Mouse (Mus musculus): Measurements from ENCODE around the gene Shisa6. TPM values are rescaled to one million over a fixed set of nuclear protein-coding genes. Genes with fewer than 3 reads are reported as not detected.

Shisa6 gene
- total RNA-seq (2021), result under 1 TPM; 0.07 to 0.46 TPM
- long read RNA-seq, experiment 1, result 0 reads
- long read RNA-seq, experiment 2, result 0 reads

DNA sequence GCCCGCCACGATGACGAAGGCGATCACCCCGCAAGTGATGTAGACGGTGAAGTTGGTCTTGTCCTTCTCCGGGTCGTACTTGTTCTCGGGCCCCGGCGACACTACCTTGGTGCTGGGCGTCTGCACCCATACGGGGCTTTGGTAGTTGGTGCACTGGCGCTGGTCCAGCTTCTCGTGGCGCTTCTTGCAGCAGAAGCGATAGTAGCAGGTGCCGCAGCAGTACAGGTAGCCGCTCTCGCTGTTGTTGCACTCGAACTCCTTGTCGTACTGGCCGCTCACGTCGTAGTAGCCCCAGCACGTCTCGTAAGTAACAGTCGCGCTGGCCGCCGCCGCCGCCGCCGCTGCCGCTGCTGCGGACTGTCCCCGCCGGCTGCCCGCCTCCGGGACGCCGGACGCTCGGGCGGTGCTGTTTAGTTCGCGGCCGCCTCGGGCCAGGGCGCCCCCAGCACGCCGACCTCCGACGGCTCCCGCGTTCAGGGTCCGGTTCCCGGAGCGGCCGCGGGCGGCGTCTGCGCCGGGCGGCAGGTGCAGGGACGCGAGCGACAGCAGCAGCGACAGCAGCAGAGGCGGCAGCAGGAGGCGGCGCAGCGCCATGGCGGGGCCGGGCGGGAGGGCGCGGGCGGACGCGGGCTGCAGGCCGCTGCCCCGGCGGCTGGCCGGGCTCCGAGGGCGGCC, at the start of gene Shisa6:
Gene Shisa6, minus strand, starts transcription at position 594 of the 675 bp plus-strand sequence.
- peak; percentile 15 to 31 for DNase-seq

DNA sequence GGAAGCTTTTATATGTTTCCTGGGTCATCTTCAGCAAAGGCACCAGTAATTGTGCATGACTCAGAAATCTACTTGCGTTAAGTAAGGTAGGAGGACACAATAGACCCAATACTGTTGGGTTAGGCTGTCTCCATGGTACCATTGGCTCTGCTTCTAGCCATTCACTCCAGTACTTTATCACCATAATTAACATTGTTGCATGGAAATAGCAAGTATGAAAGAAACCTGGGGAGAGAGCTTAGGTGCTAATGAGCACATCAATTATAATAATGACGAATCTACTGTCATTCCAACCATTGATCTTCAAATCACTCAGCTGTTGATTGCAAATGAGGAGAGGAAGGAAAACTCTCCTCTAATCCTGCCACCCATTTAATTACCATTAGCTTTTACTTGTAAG, 48.1 kb upstream of the Shisa6 start:
- no peak for DNase-seq

DNA sequence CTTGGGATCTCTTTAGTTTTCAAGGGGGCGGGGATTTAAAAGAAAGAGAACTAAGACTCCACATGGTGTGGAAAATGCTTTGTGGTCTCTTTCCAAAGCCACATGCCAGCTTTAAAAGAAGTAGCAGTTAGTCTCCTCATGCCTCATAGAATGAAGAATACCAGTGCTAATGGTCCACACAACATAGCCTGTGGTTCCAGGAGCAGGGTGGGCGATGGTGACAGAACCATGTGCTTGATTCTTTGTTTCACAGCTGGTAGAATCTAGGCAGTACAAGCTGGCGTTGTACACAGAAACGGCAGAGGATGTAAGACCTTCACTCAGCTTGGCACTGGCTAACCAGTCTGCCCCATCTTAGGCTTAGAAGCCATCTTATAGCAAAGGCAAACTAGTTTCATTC, 43.3 kb upstream of the Shisa6 start:
- no peak for DNase-seq

DNA sequence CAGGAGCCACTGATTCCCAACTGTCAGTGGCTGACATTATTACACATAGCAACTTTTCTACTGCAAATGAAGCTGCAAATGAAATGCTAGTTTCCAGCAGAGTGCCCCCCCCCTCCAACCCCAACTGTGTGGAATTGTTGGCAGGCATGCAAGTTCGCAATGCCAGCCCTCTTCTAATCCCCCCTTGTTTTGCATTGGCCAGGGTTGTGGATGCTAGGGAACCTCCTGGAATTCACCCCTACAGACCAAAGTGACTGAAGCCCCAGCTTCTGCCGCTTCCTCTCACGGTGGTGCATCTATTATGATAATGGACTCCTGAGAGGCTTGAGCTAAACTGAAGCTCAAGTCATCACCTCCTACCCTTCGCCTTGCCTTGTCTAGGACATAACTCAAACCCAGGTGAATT, 42.6 kb upstream of the Shisa6 start:
- no peak for DNase-seq

DNA sequence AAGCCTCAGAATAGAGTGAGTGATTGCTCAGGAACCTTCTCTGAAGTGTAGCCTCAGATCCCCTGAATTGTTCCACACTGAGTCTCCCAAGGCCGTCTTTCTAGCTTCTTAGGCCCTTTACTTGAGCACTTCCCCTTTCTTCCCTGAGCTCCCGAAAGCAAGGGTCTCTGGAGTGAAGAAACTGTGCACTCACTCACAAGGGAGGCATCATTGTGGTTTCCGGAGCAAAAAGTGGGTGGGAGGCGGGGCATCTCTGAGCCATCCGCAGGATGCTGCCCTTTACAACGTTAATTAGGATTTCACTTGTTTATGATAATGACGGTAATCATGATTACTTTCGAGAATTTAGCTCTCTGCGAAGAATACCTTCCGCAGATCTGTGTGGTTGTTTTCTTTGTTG, 41.6 kb upstream of the Shisa6 start:
- no peak for DNase-seq

DNA sequence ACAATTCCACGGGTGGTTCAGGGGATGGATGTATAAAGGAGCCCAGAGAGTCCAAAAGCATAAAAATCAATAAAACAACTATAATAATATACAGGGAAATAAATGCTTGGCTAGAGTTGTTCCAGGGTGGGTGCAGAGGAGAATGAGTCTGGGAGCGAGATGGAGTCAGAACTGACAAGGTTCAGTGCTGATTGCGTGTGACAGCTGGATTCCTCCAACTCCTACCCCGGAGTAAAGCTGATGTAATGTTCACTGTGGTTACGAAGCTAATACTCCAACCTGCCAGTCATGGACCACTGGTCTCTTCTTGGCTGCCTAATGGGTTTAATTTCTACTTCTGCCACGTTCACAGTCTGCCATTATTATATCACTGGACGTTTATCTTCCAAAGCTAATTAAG, 36.5 kb upstream of the Shisa6 start:
- DNase-seq, result no peak

DNA sequence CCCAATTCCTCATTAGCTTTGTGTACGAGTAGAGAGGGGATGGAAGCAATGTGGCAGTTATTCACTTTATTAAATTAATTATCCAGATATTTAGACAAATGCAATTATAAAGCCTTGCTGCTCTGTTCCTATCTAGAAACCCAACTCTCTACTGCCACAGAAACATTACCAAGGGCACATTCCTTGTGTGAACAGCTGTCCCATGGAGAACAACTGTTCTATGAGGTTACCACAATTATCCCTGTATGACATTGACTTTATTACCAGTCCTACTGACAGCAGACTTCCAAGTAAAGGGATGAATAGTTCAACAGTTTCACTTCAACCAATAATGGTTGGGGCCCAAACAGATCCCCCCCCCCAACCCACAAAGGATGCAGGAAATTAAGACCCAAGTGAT, 12.1 kb upstream of the Shisa6 start:
- DNase-seq, result no peak

DNA sequence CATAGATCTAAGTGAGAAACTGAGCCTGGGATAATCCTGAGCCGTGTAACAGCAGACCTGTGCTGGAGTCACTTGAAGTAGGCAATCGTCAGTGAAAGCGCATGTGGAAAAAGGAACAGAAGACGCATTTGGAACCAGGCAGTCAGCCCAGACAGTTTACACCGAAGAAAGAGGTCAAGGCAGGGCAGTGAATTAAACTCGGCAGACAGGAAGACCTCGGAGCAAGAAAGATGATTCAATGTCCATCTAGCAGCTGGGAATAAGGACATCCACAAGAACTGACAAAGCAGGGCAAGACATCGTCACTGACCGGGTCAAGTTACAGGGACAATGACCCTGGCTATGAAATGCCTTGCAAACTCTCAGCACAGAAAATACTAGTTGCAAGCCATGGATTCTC, 10.1 kb upstream of the Shisa6 start:
- DNase-seq, result peak; percentile 6 to 19

DNA sequence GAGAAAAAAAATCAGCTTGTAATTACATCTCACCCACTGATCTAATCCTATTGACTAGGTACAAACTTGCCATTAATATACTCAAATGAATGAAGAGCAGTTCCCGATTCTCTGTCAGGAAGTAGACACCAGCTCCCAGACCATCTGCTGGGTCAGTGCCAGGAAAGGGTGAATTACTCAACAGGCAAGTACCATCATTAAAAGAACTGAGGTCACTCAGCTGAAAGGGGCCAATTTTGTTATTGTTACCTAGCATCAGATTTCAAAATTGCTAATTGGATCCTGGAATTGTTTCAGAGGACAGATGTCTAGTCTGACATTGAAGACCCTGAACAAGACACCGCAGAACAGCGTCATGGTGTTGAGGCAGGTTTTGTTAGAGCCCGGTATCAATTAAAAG, 9.4 kb upstream of the Shisa6 start:
- peak; percentile 39 to 48 for DNase-seq

DNA sequence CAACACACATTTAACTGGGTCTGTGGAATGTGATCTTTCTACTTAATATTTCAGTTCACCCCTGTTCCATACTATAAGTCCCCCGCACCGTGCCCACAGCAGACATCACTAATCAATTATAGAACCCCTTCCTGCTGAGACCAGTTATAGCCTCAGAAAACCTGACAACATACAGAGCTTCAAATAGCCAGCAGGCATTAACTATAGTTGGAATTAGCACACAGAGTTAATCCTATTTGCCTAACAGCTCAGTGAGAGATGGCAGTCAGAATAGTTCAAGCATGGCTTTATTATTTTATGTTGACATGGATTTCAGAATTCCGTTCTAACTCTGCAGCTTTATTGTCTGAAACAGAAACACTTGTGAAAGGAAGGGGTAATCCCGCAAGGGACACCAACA, 8.5 kb upstream of the Shisa6 start:
- DNase-seq, result no peak

DNA sequence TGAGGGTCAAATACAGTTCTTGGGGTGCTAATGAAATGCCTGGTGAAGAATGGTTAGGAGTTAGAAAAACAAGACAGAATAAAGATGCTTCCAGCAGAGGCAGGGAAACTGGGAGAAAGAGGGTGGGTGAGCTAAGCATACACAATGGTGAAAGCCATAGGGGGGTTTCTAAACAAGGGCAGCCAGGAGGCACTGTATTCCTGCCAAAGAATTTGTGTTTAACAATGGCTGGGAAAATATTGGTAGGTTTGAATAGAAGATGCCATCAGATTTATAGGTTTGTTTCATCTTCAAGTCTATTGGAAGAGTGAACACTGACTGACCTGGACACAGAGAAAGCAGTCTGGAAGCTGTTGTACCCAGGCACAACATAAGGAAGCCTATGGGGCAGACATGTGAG, 2.4 kb upstream of the Shisa6 start:
- DNase-seq, result no peak

DNA sequence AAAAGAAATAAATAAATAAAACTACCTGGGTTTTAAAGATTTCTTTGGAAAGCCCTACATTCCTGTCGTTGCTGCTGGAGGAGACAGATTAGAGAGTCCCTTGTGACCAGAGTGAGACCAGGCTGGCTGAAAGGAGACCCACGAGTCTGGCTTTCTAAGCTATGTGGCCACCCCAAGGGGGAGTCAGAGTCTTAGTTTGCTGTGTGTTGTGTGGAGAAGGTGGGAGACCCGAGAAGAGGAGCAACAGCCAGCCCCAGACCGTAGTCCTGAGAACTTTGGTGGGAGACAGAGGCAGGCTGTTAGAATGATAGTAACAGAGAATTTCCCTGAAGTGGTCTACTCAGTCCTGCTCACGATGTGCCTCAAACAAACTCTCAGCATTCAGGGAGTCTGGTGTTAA, 1.6 kb upstream of the Shisa6 start:
- no peak for DNase-seq

DNA sequence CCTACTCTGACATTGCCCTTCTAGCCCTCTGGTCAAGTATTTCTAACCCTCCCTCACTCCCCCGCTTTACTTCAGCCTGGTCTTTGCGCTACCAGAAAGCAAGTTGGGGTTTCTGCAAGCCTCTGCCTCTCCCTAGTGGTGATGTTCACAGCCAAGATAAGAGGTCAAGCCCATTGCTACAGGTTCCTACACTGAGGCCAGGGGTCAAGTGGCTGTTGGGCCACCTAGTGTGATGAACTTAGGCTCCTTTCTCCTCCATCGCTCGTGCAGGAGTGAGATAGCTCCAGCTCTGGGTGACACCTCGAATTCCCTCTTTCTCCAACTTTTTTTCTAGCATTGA, 1.2 kb upstream of the Shisa6 start:
- no peak for DNase-seq

DNA sequence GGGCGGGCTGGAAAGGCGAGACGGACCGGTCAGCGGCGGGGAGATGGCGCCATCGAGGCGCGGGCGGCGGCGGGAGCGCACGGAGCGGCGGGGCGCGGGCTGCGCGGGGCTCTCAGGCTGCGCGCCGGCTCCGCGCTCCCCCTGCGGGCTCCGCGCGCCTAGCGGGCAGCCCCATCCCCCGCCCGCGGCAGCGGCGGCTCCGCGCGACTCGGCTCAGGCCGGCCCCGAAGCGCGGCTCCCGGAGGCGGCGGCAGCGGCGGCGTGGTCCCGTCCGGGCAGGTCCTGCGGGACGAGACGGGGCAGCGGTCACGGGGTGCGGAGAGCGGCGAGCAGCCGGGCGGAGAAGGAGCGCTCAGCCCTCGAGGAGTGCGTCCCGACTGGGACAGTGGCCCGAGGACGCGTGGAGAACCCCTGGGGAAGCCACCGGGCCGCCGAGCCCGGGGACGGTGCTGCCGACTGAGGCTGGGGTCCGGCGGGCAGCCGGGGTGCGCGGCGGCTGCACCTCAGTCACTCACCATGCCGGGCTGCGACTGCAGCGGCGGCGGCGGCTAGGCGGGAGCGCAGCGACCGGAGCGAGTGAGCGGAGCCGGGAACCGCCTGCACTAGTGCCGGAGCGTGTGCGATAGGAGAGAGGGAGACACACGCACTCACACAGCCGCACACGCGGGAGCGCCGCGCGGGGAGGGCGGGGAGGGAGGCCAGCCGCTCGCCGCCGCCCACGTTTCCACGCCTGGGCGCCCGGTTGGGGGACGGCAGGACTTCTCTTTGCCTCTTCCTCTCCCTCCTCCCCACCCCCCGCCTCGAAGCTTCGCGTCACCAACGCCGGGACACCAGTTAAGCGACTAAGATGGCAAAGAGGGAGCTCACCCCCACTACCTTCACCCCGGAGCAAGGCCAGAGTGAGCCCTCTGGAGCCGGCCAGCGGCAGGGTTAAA, 549 bp upstream of the Shisa6 start:
- DNase-seq, result peak; percentile 7 to 18

DNA sequence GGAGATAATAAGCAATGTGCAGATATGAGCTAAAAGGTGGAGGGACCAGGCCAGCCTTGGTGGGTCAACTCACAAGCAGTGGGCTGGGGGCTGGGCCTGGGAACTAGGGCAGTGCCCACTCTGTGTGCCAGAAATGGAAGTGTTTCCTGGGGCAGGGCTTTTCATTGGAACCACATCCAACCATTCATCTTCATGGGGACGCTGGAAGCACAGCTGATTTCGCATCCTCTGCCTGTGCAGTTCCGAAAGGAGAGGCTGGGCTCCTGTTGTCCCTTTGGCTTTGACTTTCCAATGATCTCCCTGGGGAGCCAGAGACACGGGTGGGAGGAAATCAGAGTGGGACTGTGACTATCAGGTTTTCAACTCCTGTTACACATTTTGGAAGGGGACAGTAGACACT, 1.5 kb downstream of the Shisa6 start:
- no peak for DNase-seq

DNA sequence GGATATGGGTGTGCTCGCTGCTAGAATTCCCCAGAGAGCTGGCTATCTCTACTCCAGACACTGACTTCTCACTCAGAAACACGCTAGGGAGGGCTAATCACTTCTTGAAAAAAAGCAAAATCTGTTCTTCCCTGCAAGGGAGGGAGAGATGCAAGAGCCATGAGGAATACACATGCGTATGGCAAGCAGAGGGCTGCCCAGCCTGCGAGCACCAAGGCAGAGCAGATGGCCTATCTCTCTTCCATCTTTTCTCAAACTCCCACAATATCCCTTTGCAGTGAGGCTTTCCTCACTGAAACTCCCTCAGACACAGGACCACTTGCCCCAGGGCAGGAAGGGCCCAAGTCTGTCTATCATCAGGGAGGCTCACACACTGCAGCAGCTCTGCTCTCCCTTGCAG, 3.4 kb downstream of the Shisa6 start:
- DNase-seq, result no peak

DNA sequence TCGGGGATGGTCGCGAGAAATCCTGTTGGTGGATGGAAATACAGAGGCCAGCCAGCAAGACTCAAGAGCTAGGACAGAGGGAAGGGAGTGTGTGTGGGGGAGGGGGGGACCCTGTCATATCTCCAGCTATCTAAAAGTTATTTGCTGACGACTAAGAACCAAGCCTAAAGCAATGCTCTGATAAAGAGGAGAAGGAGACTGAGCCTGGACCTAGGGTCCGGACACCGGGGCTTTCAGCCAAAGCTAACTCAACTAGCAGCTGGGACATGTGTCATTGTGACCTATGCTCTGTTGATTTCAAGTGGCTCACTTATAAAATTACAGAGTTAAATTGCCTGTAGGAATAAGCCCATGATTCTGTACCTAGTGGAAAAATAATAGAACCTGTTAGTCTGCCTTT, 6.4 kb downstream of the Shisa6 start:
- no peak for DNase-seq

DNA sequence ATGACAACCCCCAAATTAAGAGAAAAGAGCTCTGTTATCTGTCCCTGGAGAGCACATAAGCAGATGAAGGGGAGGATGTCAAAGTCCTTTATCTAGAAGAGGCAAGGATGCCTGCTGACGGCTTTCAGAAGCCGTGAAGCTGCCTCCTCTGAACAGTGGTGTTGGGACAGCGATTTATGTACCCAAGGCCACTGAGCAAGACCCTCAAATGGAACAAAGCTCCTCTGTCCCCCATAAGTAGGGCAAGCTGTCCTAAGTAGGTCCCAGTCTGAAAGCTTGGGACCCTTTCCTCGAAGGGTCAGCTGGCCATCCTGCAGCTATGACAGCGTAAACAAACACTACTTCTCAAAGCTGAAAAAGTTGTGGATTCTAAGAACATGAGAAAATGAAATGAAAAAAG, 11.4 kb downstream of the Shisa6 start:
- DNase-seq, result no peak

DNA sequence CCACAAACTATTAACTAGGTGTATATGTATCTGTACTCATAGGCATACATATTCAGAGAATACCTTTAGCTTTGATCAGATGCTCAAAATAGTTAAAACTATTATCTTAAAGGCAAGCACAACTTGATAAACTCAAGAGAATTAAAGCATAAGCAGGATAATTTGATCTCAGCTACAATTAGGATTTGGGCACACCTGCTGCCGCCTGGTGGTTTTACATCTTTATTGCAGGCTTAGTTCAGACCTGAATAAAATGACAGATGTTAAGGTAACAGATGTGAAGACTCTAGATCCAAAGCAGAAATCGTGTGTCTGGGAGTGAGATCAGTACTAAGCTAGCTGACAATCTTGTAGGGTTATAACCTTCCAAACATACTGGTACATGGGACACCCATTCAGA, 24.8 kb downstream of the Shisa6 start:
- DNase-seq, result no peak

DNA sequence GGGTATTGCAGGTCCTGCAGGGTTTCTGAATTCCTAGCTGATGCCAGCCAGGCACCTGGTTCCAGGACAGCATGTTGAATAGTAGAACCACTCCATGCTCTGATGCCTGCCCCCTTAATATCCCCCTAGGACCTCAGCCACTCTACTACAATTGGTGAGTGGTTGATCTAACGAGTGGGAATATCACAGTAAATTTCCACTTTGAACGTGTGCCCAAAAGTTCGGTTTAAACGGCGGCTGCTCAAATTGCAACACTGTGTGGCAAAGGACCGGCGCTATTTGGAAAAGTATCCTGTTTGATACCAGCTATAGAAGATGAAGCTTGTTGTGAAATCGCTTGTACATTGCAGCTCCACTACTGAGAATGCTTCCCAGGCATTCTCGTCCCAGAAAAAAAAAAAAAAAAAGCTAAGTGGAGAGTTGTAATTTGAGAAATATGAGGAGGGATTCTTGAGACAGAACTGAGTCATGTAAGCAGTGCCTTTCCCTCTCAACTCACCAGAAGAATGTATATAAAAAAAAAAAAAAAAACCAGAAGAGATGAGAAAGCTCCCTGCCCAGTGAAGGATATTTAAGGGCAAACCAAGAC, 26.8 kb downstream of the Shisa6 start:
- no peak for DNase-seq

DNA sequence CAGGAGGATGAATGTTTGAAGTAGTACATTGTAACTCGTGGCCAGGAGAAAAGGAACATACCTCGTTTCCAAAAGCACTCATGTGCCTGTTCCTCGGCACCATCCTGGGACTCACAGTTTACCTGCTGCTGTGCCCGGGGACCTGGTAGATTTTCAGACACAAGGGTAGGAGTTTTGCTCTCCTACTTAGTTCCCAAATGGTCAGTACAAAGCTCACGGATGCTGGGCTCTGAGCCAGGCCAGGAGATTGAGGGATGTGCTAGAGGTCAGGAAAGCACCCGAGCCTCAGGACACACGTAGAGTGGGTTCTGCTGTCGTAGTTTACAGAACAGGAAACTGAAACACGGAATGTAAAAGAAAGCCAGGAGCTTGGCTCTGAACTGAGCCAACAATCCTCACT, 29.5 kb downstream of the Shisa6 start:
- no peak for DNase-seq

DNA sequence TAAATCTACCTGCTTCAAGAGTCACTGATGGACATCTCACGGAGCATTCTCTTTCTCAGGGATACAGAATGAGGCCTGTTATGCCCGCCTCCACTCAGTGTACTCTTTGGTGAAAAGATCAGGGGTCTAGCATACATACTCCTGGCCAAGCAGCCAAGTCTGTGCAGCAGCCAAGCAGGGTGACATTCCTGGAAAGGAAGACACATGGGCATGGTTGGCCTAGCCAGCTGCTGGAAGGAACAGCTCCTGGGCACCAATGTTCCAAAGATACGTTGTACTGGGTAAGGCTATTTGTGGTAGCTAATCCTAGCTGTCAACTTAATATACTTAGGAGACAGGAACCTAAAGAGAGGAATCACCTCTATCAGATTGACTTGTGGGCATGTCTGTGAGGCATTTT, 31.4 kb downstream of the Shisa6 start:
- no peak for DNase-seq

DNA sequence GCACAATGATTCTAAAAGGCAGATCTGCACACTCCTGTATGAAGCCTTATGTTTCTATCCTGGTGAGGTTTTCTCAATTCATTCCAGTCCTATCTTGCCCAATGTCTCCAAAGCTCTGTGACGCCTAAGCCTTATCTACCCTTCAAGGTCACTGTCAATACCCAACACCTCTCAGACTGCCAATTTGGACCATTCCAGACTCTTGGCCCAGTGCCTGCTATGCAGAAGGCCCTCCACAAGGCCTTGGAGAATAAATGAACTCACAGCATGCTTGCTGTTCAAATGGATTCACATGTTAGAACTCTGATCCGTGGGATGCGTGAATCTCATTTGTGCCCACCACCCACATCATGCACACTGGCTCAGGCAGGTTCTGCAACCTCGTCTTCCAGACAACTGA, 38.0 kb downstream of the Shisa6 start:
- peak; percentile 40 to 67 for DNase-seq
